Mouse (Mus musculus): ENCODE measurements at regions not wholly inside any gene's neighbourhood (a gene's known extent, or its start where the extent isn't known, plus 50 kb on each side); places are given as distances from the start of the nearest gene placed in this dataset.

DNA sequence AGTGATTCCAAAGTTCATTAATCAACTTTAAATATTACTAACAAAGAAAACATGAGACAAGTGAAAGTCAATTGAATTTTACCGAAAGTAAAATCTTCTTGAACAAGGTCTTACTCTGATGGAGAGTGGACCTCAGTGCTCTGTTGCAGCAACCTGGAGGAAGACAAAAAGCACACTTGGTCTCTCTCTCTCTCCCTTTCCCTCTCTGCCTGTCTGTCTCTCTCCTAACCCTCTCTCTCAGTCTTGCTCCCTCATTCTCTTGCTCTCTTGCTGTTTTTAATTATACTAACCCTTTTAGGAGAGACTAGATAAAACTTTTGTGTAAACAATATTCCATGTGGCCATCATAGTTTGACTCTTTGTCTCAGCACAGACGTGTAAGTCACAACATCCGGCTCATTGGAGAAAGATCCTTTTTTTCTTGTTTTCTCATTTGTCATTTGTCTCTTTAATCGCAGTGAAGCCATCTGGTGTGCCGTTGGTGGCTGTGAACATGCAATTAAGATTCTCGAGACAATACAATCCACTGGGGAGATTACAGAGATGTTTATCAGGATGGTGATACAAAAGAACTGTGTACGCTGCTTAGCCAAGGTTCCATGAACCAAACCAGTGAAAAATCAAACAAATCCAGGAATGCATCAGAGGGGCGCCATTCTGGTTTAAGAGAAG is 244.5 kb downstream of the Galc start:
- Histone ChIP-seq H3K4me1 (no peaks in the 10 kb centered on the region), H3K27ac (no peak overlapping the region), H3K4me3 (no peak overlapping the region), H3K27me3 (replicated peaks) (no peaks in the 10 kb centered on the region), H3K36me3 (replicated peaks) (no peaks in the 10 kb centered on the region), H3K9me3 (no peaks in the 10 kb centered on the region), H3K4me2 (no peak overlapping the region), H3K9ac (no peak overlapping the region)
- WGBS: 38% methylated on average over 8 of the region's 8 CpGs
- ATAC-seq (replicated peaks): no peak

GRCm38 (mm10) chr12:98009175-98009574 is 250.1 kb downstream of the Galc start:
- Histone ChIP-seq H3K36me3 (replicated peaks) (no peaks in the 10 kb centered on the region), H3K4me3 (no peak overlapping the region), H3K27ac (no peak overlapping the region), H3K27me3 (replicated peaks) (no peaks in the 10 kb centered on the region), H3K4me1 (no peaks in the 10 kb centered on the region), H3K4me2 (no peak overlapping the region), H3K9ac (no peak overlapping the region), H3K9me3 (no peaks in the 10 kb centered on the region)
- no peak for ATAC-seq (replicated peaks)
- whole genome bisulfite sequencing: 92% methylated on average over 2 of the region's 2 CpGs

GRCm38 (mm10) chr12:98005671-98006469 is 253.4 kb downstream of the Galc start:
- no peaks in the 10 kb centered on the region for H3K36me3 ChIP-seq (replicated peaks)
- WGBS: 29% methylated on average over 5 of the region's 5 CpGs
- ATAC-seq (replicated peaks): no peak; the same call in 1 of the 2 replicates
- H3K4me1 ChIP-seq: no peaks in the 10 kb centered on the region
- no peak overlapping the region for H3K9ac ChIP-seq
- H3K4me2 ChIP-seq: no peak overlapping the region
- H3K4me3 ChIP-seq: no peak overlapping the region
- no peaks in the 10 kb centered on the region for H3K9me3 ChIP-seq
- no peaks in the 10 kb centered on the region for H3K27me3 ChIP-seq (replicated peaks)
- H3K27ac ChIP-seq: no peak overlapping the region

DNA sequence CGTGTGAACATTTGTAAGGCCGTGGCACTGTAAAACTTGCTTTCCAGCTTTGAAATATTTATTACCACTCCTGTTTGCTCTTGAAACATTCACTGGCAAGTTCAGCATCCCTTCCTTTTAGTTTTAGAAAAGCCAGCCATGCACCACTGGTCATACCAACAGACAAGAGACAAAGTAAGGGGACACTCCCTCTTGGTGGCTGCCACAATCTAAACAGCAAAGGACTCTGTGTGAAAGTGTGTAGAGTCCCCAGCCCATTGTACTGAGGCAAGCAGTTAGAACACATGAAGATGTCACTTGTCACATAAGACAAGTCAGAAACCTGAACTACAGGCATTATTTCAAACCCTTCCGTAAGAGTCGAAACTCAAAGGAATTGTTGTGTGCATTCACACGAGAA is 257.0 kb downstream of the Galc start:
- no peak for ATAC-seq (replicated peaks)

GRCm38 (mm10) chr12:97994884-97995283 is 264.4 kb downstream of the Galc start:
- Histone ChIP-seq H3K9me3 (no peaks in the 10 kb centered on the region), H3K9ac (no peak overlapping the region), H3K27me3 (replicated peaks) (no peaks in the 10 kb centered on the region), H3K27ac (no peak overlapping the region), H3K4me3 (no peak overlapping the region), H3K4me2 (no peak overlapping the region), H3K36me3 (replicated peaks) (no peaks in the 10 kb centered on the region), H3K4me1 (no peaks in the 10 kb centered on the region)
- WGBS: 63% methylated on average over 1 of the region's 1 CpGs
- no peak for ATAC-seq (replicated peaks)

More for the DNA sequence above, 257.0 kb downstream of the Galc start:
- no peak overlapping the region for H3K4me2 ChIP-seq
- no peaks in the 10 kb centered on the region for H3K9me3 ChIP-seq
- 55% methylated on average over 5 of the region's 5 CpGs for WGBS
- H3K4me3 ChIP-seq: no peak overlapping the region
- H3K36me3 ChIP-seq (replicated peaks): no peaks in the 10 kb centered on the region
- no peaks in the 10 kb centered on the region for H3K4me1 ChIP-seq
- no peak overlapping the region for H3K9ac ChIP-seq
- no peak overlapping the region for H3K27ac ChIP-seq
- H3K27me3 ChIP-seq (replicated peaks): no peaks in the 10 kb centered on the region

GRCm38 (mm10) chr12:97993937-97994336 is 265.3 kb downstream of the Galc start:
- WGBS: 73% methylated on average over 3 of the region's 3 CpGs
- Histone ChIP-seq H3K27ac (no peak overlapping the region), H3K27me3 (replicated peaks) (no peaks in the 10 kb centered on the region), H3K4me2 (no peak overlapping the region), H3K36me3 (replicated peaks) (no peaks in the 10 kb centered on the region), H3K9ac (no peak overlapping the region), H3K4me1 (no peaks in the 10 kb centered on the region), H3K9me3 (no peaks in the 10 kb centered on the region), H3K4me3 (no peak overlapping the region)
- no peak for ATAC-seq (replicated peaks)

DNA sequence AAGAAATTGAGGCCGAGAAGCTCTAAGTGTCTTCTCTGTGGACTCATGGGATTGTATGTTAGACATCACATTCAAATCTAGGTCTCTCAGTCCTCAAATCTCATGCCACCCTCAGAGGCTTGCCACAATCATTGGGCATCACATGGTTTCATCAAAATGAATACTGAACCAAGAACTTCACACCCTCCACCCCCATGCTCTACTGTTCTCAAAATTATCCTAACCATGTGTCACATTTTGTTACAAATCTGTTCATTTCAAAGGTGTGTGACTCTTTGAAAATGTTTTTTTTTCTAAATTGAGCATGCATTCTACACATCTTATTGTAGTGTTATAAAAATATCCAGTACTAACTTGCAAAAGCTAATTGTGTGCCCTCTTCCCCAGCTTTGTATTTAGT is 275.9 kb downstream of the Galc start:
- Histone ChIP-seq H3K36me3 (replicated peaks) (no peaks in the 10 kb centered on the region), H3K4me1 (no peaks in the 10 kb centered on the region; the same call in 1 of the 2 replicates), H3K27ac (no peak overlapping the region), H3K9ac (no peak overlapping the region), H3K9me3 (no peaks in the 10 kb centered on the region), H3K4me2 (no peak overlapping the region), H3K4me3 (no peak overlapping the region), H3K27me3 (replicated peaks) (no peaks in the 10 kb centered on the region)
- ATAC-seq (replicated peaks): no peak
- WGBS: 95% methylated on average over 1 of the region's 1 CpGs

- Histone ChIP-seq H3K9ac (no peak overlapping the region), H3K4me2 (no peak overlapping the region), H3K4me1 (peaks cover 9% of the 10 kb centered on the region), H3K4me3 (no peak overlapping the region), H3K9me3 (no peaks in the 10 kb centered on the region), H3K27me3 (replicated peaks) (no peaks in the 10 kb centered on the region), H3K36me3 (replicated peaks) (no peaks in the 10 kb centered on the region), H3K27ac (no peak overlapping the region)
- 69% methylated on average over 3 of the region's 3 CpGs for WGBS
- no peak for ATAC-seq (replicated peaks)
These were observed 280.6 kb downstream of the Galc start for GRCm38 (mm10) chr12:97978668-97979067.

GRCm38 (mm10) chr12:97978178-97978651 is 281.0 kb downstream of the Galc start:
- H3K27me3 ChIP-seq (replicated peaks): no peaks in the 10 kb centered on the region
- H3K9me3 ChIP-seq: no peaks in the 10 kb centered on the region
- no peak overlapping the region for H3K4me2 ChIP-seq
- H3K4me1 ChIP-seq: peaks cover 9% of the 10 kb centered on the region
- no peak overlapping the region for H3K9ac ChIP-seq
- no peak overlapping the region for H3K4me3 ChIP-seq
- WGBS: 30% methylated on average over 8 of the region's 8 CpGs
- ATAC-seq (replicated peaks): peak; percentile 72
- no peak overlapping the region for H3K27ac ChIP-seq
- H3K36me3 ChIP-seq (replicated peaks): no peaks in the 10 kb centered on the region

- Histone ChIP-seq H3K4me3 (no peak overlapping the region), H3K9me3 (no peaks in the 10 kb centered on the region), H3K36me3 (replicated peaks) (no peaks in the 10 kb centered on the region), H3K9ac (no peak overlapping the region), H3K4me2 (no peak overlapping the region), H3K27me3 (replicated peaks) (no peaks in the 10 kb centered on the region), H3K27ac (no peak overlapping the region), H3K4me1 (peaks cover 9% of the 10 kb centered on the region)
- WGBS: 26% methylated on average over 3 of the region's 3 CpGs
- no peak; the same call in 1 of the 2 replicates for ATAC-seq (replicated peaks)
These were observed 281.6 kb downstream of the Galc start for GRCm38 (mm10) chr12:97977633-97978032.

DNA sequence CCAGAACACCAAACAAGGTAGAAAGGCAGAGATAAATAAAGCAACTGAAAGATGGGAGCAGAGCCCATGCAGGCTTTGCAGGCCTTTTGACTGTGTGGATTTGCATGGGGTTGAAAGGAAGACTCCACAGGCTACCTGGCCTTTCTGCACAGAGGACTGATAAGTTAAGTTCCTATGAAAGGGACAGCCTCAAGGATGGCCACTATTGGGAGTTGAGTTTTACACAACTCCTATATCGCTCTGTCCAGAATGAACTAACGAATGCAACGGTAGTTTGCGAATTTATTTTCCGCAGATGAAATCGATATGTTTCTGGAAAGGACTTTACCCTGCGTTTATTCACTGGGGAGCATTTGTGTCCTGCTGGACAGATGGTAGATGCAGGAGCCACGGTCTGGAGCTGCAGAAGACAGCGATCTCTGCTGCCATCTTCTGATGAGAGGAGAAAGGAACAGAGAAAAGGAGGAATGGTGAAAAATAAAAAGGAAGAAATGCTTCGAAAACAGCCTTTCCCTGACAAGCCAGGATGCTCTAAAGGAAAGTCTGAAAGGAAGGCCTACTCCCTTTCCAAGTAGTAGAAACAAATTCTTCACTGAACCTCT is 285.2 kb downstream of the Galc start:
- Histone ChIP-seq H3K4me1 (peaks cover 9% of the 10 kb centered on the region), H3K27ac (no peak overlapping the region), H3K9me3 (no peaks in the 10 kb centered on the region), H3K4me3 (no peak overlapping the region), H3K36me3 (replicated peaks) (no peaks in the 10 kb centered on the region), H3K27me3 (replicated peaks) (no peaks in the 10 kb centered on the region), H3K9ac (no peak overlapping the region), H3K4me2 (no peak overlapping the region)
- ATAC-seq (replicated peaks): 0 out of 2 replicates have a peak, but pooled peaks have one; percentile 48
- WGBS: 65% methylated on average over 10 of the region's 10 CpGs

- H3K4me1 ChIP-seq: no peaks in the 10 kb centered on the region
- no peak overlapping the region for H3K27ac ChIP-seq
- H3K4me3 ChIP-seq: no peak overlapping the region
- no peaks in the 10 kb centered on the region for H3K9me3 ChIP-seq
- ATAC-seq (replicated peaks): no peak
- no peak overlapping the region for H3K9ac ChIP-seq
- 62% methylated on average over 4 of the region's 4 CpGs for WGBS
- H3K36me3 ChIP-seq (replicated peaks): no peaks in the 10 kb centered on the region
- H3K27me3 ChIP-seq (replicated peaks): no peaks in the 10 kb centered on the region
- no peak overlapping the region for H3K4me2 ChIP-seq
These were observed 302.1 kb downstream of the Galc start for GRCm38 (mm10) chr12:97957201-97957600.
